Mouse (Mus musculus): ENCODE measurements around the gene Btf3. TPM values are rescaled to one million over a fixed set of nuclear protein-coding genes. Genes with fewer than 3 reads are reported as not detected.
A peak's percentile ranks its signal among the peaks of the same experiment; 100 is the strongest.

Btf3 gene
- polyA plus RNA-seq, 1 experiment from 2014 or later = 719 TPM

- peak; percentile 54 for ATAC-seq
- WGBS = 1% methylated on average over 16 of the region's 16 CpGs
Observed at GRCm38 (mm10) chr13:98263458-98263987, 53.3 kb downstream of the Btf3 start.

GRCm38 (mm10) chr13:98262636-98263457, 54.0 kb downstream of the Btf3 start, which contains the start of the genes Utp15 and Ankra2:
Utp15 (minus strand) TSS chr13:98263041.
Ankra2 (plus strand) TSS chr13:98263074.
- H3K4me3 ChIP-seq = peak within 1 kb of the TSS; percentile 87
- ATAC-seq = peak; percentile 99
- no peaks in the 10 kb centered on the region for H3K9me3 ChIP-seq (replicated peaks)
- peaks cover 27% of the 10 kb centered on the region for H3K36me3 ChIP-seq (ENCODE audit: poor library complexity, severe bottlenecking)
- H3K9ac ChIP-seq = peak within 1 kb of the TSS; percentile 87
- peak within 1 kb of the TSS; percentile 90 for H3K4me2 ChIP-seq
- H3K4me1 ChIP-seq = peaks cover 24% of the 10 kb centered on the region
- under 1% methylated on average over 71 of the region's 71 CpGs for WGBS
- H3K27ac ChIP-seq = peak within 1 kb of the TSS; percentile 96
- H3K27me3 ChIP-seq = no peaks in the 10 kb centered on the region

More at GRCm38 (mm10) chr13:98263458-98263987, 53.3 kb downstream of the Btf3 start:
- H3K9ac ChIP-seq = peak overlapping the region; percentile 87
- peak overlapping the region; percentile 87 for H3K4me3 ChIP-seq
- peak overlapping the region; percentile 96 for H3K27ac ChIP-seq
- H3K4me1 ChIP-seq = peaks cover 24% of the 10 kb centered on the region
- no peaks in the 10 kb centered on the region for H3K9me3 ChIP-seq (replicated peaks)
- H3K36me3 ChIP-seq (ENCODE audit: poor library complexity, severe bottlenecking) = peaks cover 27% of the 10 kb centered on the region
- no peaks in the 10 kb centered on the region for H3K27me3 ChIP-seq
- peak overlapping the region; percentile 57 for H3K4me2 ChIP-seq

Other genes starting within 250 kb of the Btf3 start
- 7.0 TPM in 2 replicates for gene Arhgef28, start 110.6 kb downstream of the Btf3 start, polyA plus RNA-seq (2015; fragmentation: Nextera tagmentation; extraction: Ambion mirVana)
- 31.3 and 32.1 TPM in 2 replicates for gene Utp15, start 54.0 kb downstream of the Btf3 start, polyA plus RNA-seq (2015; fragmentation: Nextera tagmentation; extraction: Ambion mirVana)
- 43.3 and 45.8 TPM in 2 replicates for gene Ankra2, start 53.9 kb downstream of the Btf3 start, polyA plus RNA-seq (2015; fragmentation: Nextera tagmentation; extraction: Ambion mirVana)
- gene Gm21976, start 37.1 kb downstream of the Btf3 start, polyA plus RNA-seq (2015; fragmentation: Nextera tagmentation; extraction: Ambion mirVana) = not detected in 2 replicates
- 0.68 and 0.80 TPM in 2 replicates for gene Foxd1, start 37.2 kb upstream of the Btf3 start, polyA plus RNA-seq (2015; fragmentation: Nextera tagmentation; extraction: Ambion mirVana)
- 0.81 and 2.6 TPM in 2 replicates for gene Gm10320, start 175.0 kb upstream of the Btf3 start, polyA plus RNA-seq (2015; fragmentation: Nextera tagmentation; extraction: Ambion mirVana)